Mouse (Mus musculus) spleen, adult 2 months (tissue): ENCODE data around the gene Vax1. TPM values are rescaled to one million over a fixed set of nuclear protein-coding genes. Genes with fewer than 3 reads are reported as not detected.

Experiments
- DNase-seq, 2 experiments: peaks; one replicate each; pipeline versions ENCODE4 v3.0.0 to v3.0.0-alpha.2; 2012 to 2021; ENCODE audit warnings: low spot score in 2 of 2, low read depth in 1 of 2
- H3K27ac ChIP-seq: fragments of 200-500 bp; 2 replicates; pipeline ENCODE4 v1.5.1; 2012; ENCODE audit warnings: low read length, inconsistent platforms; ENCODE audit not compliant: insufficient read depth
- H3K27me3 ChIP-seq: fragments of 200-500 bp; 2 replicates; pipeline ENCODE4 v1.6.1; 2012; ENCODE audit warnings: mild to moderate bottlenecking, moderate library complexity, low read length, inconsistent platforms; ENCODE audit not compliant: control insufficient read depth, insufficient read depth
- H3K36me3 ChIP-seq: fragments of 200-500 bp; 2 replicates; pipeline ENCODE4 v1.6.1; 2012; ENCODE audit warnings: mild to moderate bottlenecking, low read length, inconsistent platforms; ENCODE audit not compliant: control insufficient read depth, insufficient read depth
- H3K4me1 ChIP-seq: fragments of 200-500 bp; 2 replicates; pipeline ENCODE4 v1.6.1; 2011; ENCODE audit warnings: inconsistent platforms; ENCODE audit not compliant: control insufficient read depth, insufficient read depth, insufficient read length
- H3K4me3 ChIP-seq: fragments of 200-500 bp; 2 replicates; pipeline ENCODE4 v1.5.1; 2011; ENCODE audit warnings: mild to moderate bottlenecking, inconsistent platforms; ENCODE audit not compliant: insufficient read depth, insufficient read length; ENCODE audit errors: extremely low read depth
- CTCF ChIP-seq: fragments of 200-500 bp; IDR thresholded peaks from 2 replicates; pipeline ENCODE4 v1.5.1; 2011; ENCODE audit warnings: mild to moderate bottlenecking, inconsistent platforms; ENCODE audit not compliant: insufficient read depth, insufficient read length, insufficient replicate concordance; ENCODE audit errors: extremely low read depth
- POLR2A ChIP-seq: fragments of 200-500 bp; IDR thresholded peaks from 2 replicates; pipeline ENCODE4 v1.6.1; 2011; ENCODE audit warnings: low read depth, low read length, inconsistent platforms
- WGBS: fragments of 180-500 bp; shearing (Covaris S2); methylation state at CpG from one replicate; pipeline ENCODE4 v1.1.7; 2018; 5-methylcytosine and 5-hydroxymethylcytosine counted together
- polyA plus RNA-seq: library from polyadenylated mRNA; depleted of rRNA; stranded (reverse); fragments of >200 nt; gene quantifications from 2 replicates; pipeline ENCODE4 v1.2.3, GENCODE M21; 2012

Gene Vax1
- polyA plus RNA-seq, 1 experiment: not detected

DNA sequence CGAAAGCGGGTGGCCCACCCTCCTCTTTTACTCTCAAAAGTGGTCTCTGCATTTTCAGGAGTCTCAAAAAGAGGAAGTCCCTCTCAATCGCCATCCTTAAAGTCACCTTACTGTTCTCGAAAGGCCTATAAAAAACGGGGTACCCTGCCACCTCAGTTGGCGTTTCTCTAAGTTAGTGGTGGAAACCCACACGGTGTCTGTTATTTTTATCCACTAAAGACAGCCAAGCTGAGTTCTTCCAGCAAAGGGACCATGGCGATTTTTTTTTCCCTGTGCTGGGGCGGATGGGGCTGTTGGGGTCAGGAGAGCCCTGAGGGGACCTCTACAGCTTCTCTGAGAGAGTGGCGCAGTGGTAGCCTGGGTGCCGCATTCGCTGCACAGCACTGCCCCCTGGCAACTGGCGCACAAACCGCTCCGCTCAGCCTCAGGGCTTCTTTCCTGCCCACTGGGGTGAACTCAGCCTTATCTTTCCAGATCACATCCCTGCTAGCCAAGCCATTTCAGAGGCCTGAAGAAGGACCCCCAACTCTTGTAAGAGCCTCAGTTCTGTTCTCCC, 26.3 kb upstream of the Vax1 start:
- H3K36me3 ChIP-seq: no peaks in the 10 kb centered on the region
- WGBS: 6% methylated on average over 15 of the region's 15 CpGs
- H3K27me3 ChIP-seq: peaks cover 20% of the 10 kb centered on the region
- H3K4me1 ChIP-seq: no peaks in the 10 kb centered on the region
- H3K27ac ChIP-seq: no peak overlapping the region
- no peak overlapping the region for H3K4me3 ChIP-seq
- TF ChIP-seq POLR2A (no peak), CTCF (peak; percentile 11; the same call in 1 of the 2 replicates)
- DNase-seq: no peak

DNA sequence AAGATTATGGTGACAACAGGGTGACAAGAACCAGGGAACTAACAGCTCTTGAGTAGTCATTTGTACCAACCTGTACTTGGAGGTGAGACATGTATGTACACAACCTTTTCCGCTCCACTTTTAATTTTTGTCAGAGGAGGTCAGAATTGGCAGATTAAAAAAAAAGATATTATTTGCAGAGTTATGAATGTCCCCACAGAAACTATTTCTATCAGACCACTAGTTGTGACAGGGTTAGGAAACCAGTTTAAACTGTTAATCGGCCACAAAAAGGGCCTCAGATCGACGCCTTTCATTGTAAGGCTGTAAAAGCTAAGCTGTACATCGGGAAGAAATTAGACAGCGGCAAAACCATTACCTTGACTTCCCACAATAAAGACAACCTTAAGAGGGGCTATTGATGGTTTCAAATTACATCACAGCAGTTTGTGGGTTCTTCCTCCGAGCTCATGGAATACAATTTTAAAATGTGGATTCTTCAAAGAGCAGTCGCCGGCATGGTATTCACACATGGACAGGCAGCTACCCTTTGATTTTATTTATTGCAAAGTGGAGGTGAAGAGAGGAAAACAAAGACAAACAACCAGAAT, 25.4 kb upstream of the Vax1 start:
- Histone ChIP-seq H3K27ac (no peak overlapping the region), H3K4me3 (no peak overlapping the region), H3K4me1 (no peaks in the 10 kb centered on the region), H3K36me3 (no peaks in the 10 kb centered on the region), H3K27me3 (peaks cover 21% of the 10 kb centered on the region)
- DNase-seq: no peak
- WGBS: 17% methylated on average over 9 of the region's 9 CpGs
- TF ChIP-seq CTCF (no peak), POLR2A (no peak)

DNA sequence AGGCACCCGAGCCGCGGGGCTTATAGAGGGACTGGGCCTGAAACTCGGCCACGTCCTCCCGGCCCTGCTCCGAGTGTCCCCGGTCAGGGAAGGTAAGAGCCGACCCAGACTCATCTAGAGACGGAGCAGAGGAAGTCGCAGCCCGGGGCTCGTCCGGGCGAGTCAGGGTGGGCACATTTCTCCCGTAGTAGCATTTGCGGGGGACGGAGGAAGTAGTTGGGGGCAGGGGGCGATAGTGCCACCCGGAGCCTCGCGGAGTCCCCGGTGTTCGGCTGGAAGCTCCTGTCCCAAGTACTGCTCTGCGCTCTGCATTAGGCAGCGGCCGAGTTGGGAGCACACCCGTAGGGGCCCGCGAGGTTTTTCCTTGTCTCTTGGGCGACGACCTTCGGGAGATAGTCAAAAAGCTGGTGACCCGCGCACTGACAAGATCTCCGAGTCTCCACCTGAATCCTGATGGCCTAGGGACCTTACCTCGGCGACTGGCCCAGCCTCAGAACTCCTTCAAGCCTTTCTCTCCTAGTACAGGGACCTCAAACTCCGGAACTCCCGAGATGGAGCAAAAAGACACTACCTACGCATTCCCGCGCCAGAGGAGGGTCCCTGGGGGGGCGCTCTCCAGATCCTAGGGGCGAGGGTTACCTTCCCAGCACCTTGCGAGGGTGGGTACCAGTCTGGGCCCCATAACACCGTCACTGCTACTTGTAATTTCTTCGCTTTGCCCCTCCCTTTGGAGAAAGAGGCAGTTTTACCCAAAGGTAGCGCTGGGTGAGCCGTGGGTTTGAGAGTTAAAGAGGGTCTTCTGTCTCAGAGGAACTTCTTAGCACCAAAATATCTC, 24.3 kb upstream of the Vax1 start:
- TF ChIP-seq POLR2A (no peak), CTCF (no peak)
- Histone ChIP-seq H3K27ac (no peak overlapping the region), H3K27me3 (peaks cover 21% of the 10 kb centered on the region), H3K36me3 (no peaks in the 10 kb centered on the region), H3K4me1 (no peaks in the 10 kb centered on the region), H3K4me3 (peak overlapping the region; percentile 18; the same call in 1 of the 2 replicates)
- no peak for DNase-seq
- 5% methylated on average over 49 of the region's 50 CpGs for WGBS

DNA sequence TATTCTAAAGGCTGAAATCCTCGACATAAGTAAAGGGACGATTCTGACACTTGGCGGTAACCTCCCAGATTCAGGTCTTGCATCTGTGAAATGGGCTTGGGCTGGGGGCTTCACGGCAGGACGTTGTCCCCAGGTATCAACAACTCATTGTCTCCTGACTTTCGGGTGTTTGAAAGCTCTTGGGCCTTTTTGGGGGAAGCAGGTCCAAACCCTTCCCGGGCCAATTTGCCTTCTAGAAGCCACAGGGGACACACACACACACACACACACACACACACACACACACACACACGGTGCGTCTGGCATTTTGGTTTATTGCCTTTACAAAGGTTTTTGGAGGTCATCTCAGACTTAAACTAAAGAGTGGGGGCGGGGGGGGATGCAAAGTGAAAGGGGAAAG, 23.6 kb upstream of the Vax1 start:
- Histone ChIP-seq H3K4me3 (no peak overlapping the region), H3K4me1 (no peaks in the 10 kb centered on the region), H3K36me3 (no peaks in the 10 kb centered on the region), H3K27me3 (peaks cover 21% of the 10 kb centered on the region), H3K27ac (no peak overlapping the region)
- no peak for DNase-seq
- no peak for TF ChIP-seq CTCF
- no peak for TF ChIP-seq POLR2A
- WGBS: 4% methylated on average over 10 of the region's 10 CpGs

DNA sequence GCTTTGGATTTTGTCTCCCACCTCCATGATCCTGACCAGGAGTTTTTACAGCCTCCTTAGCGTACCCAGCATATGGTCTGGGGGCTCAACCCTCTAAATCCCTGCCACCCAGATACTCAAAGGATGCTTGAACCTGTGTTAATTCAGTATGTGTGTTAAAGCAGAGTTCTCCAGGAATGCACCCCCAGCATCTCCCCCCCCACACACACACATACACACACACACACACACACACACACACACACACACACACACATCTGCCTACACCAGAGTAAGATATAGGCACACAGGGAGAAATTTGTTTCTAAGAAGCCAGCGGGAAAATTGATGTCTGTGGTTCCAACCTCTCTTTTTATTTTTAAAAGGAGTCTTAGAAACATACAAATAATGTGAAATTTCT, 22.6 kb upstream of the Vax1 start:
- 17% methylated on average over 2 of the region's 2 CpGs for whole genome bisulfite sequencing
- TF ChIP-seq POLR2A (no peak), CTCF (no peak)
- Histone ChIP-seq H3K27ac (no peak overlapping the region), H3K36me3 (no peaks in the 10 kb centered on the region), H3K27me3 (peaks cover 21% of the 10 kb centered on the region), H3K4me1 (no peaks in the 10 kb centered on the region), H3K4me3 (no peak overlapping the region)
- DNase-seq: no peak

DNA sequence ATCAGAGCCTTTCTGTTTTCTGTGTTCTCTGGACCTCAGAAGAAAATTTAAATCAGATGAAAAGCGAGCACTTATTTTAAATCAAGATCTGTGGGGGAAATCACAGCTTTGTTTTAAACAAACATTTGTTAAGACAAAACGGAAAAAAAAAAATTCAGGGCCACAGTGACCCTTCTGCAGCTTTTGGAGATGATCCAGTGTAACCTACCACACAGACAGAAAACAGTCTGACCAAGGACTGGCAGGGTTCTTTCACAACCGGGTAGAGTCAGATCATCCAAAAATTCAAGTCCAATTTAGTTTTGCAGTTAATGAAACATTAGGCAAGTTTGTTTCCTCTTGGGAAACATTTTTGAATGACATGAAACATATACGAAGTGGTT, 21.3 kb upstream of the Vax1 start:
- H3K4me1 ChIP-seq: no peaks in the 10 kb centered on the region
- DNase-seq: no peak
- peaks cover 19% of the 10 kb centered on the region for H3K27me3 ChIP-seq
- no peak overlapping the region for H3K27ac ChIP-seq
- TF ChIP-seq POLR2A (no peak), CTCF (no peak)
- no peaks in the 10 kb centered on the region for H3K36me3 ChIP-seq
- H3K4me3 ChIP-seq: no peak overlapping the region
- 22% methylated on average over 4 of the region's 4 CpGs for WGBS
